Mouse (Mus musculus) G1E-ER4 (cell line): ENCODE measurements around the gene Shb. TPM values are rescaled to one million over a fixed set of nuclear protein-coding genes. Genes with fewer than 3 reads are reported as not detected.

Experiments
- GATA1 ChIP-seq: IDR thresholded peaks from one replicate; pipeline ENCODE4 v1.8.0; 2012; ENCODE audit warnings: low read length, inconsistent platforms
- polyA plus RNA-seq: library from polyadenylated mRNA; stranded (reverse); fragments of >175 nt; gene quantifications from 2 replicates; pipeline ENCODE4 v1.2.3, GENCODE M21; 2012

The Shb gene
- polyA plus RNA-seq, 1 experiment, result not detected

- no peak for TF ChIP-seq GATA1
These were observed 48.7 kb downstream of the Shb start for GRCm38 (mm10) chr4:45483271-45484245.

- TF ChIP-seq GATA1, result no peak
These were observed 50.0 kb downstream of the Shb start for GRCm38 (mm10) chr4:45482271-45482670.

GRCm38 (mm10) chr4:45481431-45481830 is 50.8 kb downstream of the Shb start:
- no peak for TF ChIP-seq GATA1

GRCm38 (mm10) chr4:45480595-45480994 is 51.7 kb downstream of the Shb start:
- no peak for TF ChIP-seq GATA1

- no peak for TF ChIP-seq GATA1
These were observed 52.8 kb downstream of the Shb start for GRCm38 (mm10) chr4:45479433-45479832.

GRCm38 (mm10) chr4:45478178-45478577 is 54.1 kb downstream of the Shb start:
- TF ChIP-seq GATA1, result no peak

- TF ChIP-seq GATA1, result no peak
These were observed 55.2 kb downstream of the Shb start for GRCm38 (mm10) chr4:45477047-45477446.

- TF ChIP-seq GATA1, result no peak
These were observed 57.4 kb downstream of the Shb start for GRCm38 (mm10) chr4:45474832-45475231.

- TF ChIP-seq GATA1, result no peak
These were observed 58.1 kb downstream of the Shb start for GRCm38 (mm10) chr4:45474131-45474530.

GRCm38 (mm10) chr4:45473129-45473528 is 59.1 kb downstream of the Shb start:
- TF ChIP-seq GATA1, result no peak

- no peak for TF ChIP-seq GATA1
These were observed 59.6 kb downstream of the Shb start for GRCm38 (mm10) chr4:45472706-45473105.

- TF ChIP-seq GATA1, result no peak
These were observed 60.4 kb downstream of the Shb start for GRCm38 (mm10) chr4:45471654-45472556.

GRCm38 (mm10) chr4:45469057-45469456 is 63.2 kb downstream of the Shb start:
- TF ChIP-seq GATA1, result no peak

GRCm38 (mm10) chr4:45468507-45468906 is 63.8 kb downstream of the Shb start:
- TF ChIP-seq GATA1, result no peak

- TF ChIP-seq GATA1, result no peak
These were observed 65.0 kb downstream of the Shb start for GRCm38 (mm10) chr4:45467115-45467912.
